Mouse (Mus musculus): Measurements from ENCODE around the gene Glt6d1.

The Glt6d1 gene

GRCm38 (mm10) chr2:25789092-25789491 is 26.6 kb downstream of the Glt6d1 start:
- DNase-seq, result no peak

- no peak for DNase-seq
Observed at GRCm38 (mm10) chr2:25785573-25786322, 29.9 kb downstream of the Glt6d1 start.

GRCm38 (mm10) chr2:25781957-25782356 is 33.7 kb downstream of the Glt6d1 start, which contains the start of gene Gm13539:
Gene Gm13539, plus strand, starts transcription at chr2:25782257.
- DNase-seq, result no peak

GRCm38 (mm10) chr2:25780921-25781320 is 34.7 kb downstream of the Glt6d1 start:
- no peak for DNase-seq

GRCm38 (mm10) chr2:25779076-25779475 is 36.6 kb downstream of the Glt6d1 start:
- DNase-seq, result no peak

GRCm38 (mm10) chr2:25776717-25777116 is 38.9 kb downstream of the Glt6d1 start, which contains the start of gene Lcn11:
Gene Lcn11, plus strand, starts transcription at chr2:25777017.
- no peak for DNase-seq

- DNase-seq, result no peak
Observed at GRCm38 (mm10) chr2:25775991-25776390, 39.7 kb downstream of the Glt6d1 start.

- no peak for DNase-seq
Observed at GRCm38 (mm10) chr2:25774640-25775039, 41.0 kb downstream of the Glt6d1 start.

GRCm38 (mm10) chr2:25773507-25773906 is 42.1 kb downstream of the Glt6d1 start:
- no peak for DNase-seq

GRCm38 (mm10) chr2:25767764-25768163 is 47.9 kb downstream of the Glt6d1 start:
- no peak for DNase-seq

- DNase-seq, result no peak
Observed at GRCm38 (mm10) chr2:25765269-25765668, 50.4 kb downstream of the Glt6d1 start, which contains the start of gene Lcn3. Gene Lcn3, plus strand, starts transcription at chr2:25765569.

GRCm38 (mm10) chr2:25758064-25758625 is 57.5 kb downstream of the Glt6d1 start:
- no peak for DNase-seq

- no peak for DNase-seq
Observed at GRCm38 (mm10) chr2:25754201-25754600, 61.4 kb downstream of the Glt6d1 start.

All from thymus, postnatal 25 days (tissue).